Mouse (Mus musculus) small intestine, adult 2 months (tissue): Measurements from ENCODE around the gene Gpr87.

ENCODE experiments used
- CTCF ChIP-seq: fragments of 200-500 bp; IDR thresholded peaks from 2 replicates; pipeline ENCODE4 v1.5.1; 2012; ENCODE audit warnings: low read depth, mild to moderate bottlenecking, control low read depth, inconsistent platforms, low read length, moderate library complexity, mixed read lengths; ENCODE audit not compliant: insufficient replicate concordance, insufficient read length; ENCODE audit errors: extremely low read depth
- POLR2A ChIP-seq: fragments of 200-500 bp; IDR thresholded peaks from 2 replicates; pipeline ENCODE4 v1.6.1; 2012; ENCODE audit warnings: low read depth, mild to moderate bottlenecking, control low read depth, inconsistent platforms, low read length, moderate library complexity

GRCm38 (mm10) chr3:59230912-59231311, 36.0 kb upstream of the Gpr87 start:
- TF ChIP-seq CTCF (no peak), POLR2A (no peak)
